Mouse (Mus musculus) heart, adult 18-20 months (tissue): Measurements from ENCODE around the gene Dctn1. TPM values are rescaled to one million over a fixed set of nuclear protein-coding genes. Genes with fewer than 3 reads are reported as not detected.

ENCODE experiments used
- DNase-seq, 2 experiments: peaks; one replicate each; pipeline ENCODE4 v3.0.0; 2021 to 2022; ENCODE audit warnings: mixed read lengths in 1 of 2
- long read RNA-seq, 2 experiments: library from polyadenylated mRNA; stranded (forward); transcript quantifications; one replicate each; pipeline ENCODE4 v2.0.0; 2021
- total RNA-seq, 2 experiments: library from RNA; stranded (reverse); gene quantifications; 2 replicates each; pipeline ENCODE4 v1.2.3; 2021

The Dctn1 gene
- total RNA-seq = 100 to 1,000 TPM; 130 to 133 TPM
- long read RNA-seq, experiment 1, full-length matches to known transcripts = 41 of 276 reads
- long read RNA-seq, experiment 1, partial matches to known transcripts = 99 of 276 reads
- long read RNA-seq, experiment 1, other reads (novel, unspliced or antisense) = 136 of 276 reads
- long read RNA-seq, experiment 2, full-length matches to known transcripts = 14 of 124 reads
- long read RNA-seq, experiment 2, partial matches to known transcripts = 63 of 124 reads
- long read RNA-seq, experiment 2, other reads (novel, unspliced or antisense) = 47 of 124 reads

DNA sequence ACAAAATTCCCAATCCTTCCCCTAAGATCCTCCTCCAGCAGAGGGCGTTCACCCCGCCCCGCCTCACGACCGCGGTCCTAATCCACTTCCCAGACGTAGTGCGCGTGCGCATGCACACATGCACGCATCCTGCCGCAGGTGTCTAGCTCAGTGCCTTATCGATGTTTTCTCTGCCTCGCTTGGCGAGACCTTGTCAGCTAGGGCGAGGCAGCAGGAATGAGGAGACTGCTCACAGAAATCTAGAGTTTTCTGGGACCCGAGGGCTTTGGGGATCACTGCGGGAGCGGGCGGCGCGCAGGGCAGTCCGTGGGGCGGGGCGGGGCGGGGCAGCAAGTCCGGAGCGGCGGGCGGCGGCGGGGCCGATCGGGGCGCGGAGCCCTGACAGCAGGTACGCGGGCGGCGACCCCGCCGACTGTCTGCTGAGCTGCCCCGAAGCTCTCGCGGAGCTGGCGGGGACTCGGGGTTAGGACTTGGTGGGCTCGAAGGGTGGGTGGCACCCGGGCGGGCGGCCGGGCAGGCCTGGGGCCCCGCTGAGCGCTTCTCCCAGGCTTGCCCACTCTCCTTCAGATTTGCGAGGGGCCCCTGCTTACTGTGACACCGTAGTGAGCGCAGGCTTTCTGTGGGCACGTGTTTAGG is at the start of gene Dctn1:
TSS of gene Dctn1 (plus strand) at position 314 of the 636 bp plus-strand sequence.
- DNase-seq = peak; percentile 96 to 98

- DNase-seq = no peak
These were observed 49.2 kb upstream of the Dctn1 start for GRCm38 (mm10) chr6:83116373-83117164.

GRCm38 (mm10) chr6:83117165-83117438 is 48.6 kb upstream of the Dctn1 start:
- DNase-seq = no peak

DNA sequence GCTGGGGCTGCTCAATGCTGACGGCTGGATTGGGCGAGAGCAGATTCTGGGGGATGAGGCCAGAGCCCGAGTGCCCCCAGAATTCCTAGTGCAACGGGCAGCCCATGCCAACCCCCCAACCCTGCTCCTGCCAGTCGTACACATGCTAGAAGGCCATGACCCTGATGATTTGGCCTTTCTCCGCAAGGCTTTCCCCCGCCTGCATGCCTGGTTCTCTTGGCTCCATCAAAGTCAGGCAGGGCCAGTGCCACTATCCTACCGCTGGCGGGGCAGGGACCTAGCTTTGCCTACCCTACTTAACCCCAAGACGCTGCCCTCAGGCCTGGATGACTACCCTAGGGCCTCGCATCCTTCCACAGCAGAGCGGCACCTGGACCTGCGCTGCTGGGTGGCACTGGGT is 48.1 kb upstream of the Dctn1 start:
- DNase-seq = no peak

DNA sequence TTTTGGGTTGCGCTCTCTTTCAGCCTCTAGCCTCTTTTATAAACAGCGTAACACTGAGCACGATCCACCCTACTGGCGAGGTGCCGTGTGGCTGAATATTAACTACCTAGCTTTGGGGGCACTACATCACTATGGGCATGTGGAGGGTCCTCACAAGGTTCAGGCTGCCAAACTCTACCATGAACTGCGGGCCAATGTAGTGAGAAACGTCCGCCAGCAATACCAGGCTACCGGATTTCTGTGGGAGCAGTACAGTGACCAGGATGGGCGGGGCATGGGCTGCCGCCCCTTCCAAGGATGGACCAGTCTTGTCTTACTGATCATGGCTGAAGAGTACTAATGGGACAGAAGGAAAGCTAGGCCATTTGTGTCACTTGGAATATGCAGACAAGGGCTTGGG is 47.4 kb upstream of the Dctn1 start:
- DNase-seq = no peak

- peak in 1 of 2 experiments; percentile 2 for DNase-seq
These were observed 46.6 kb upstream of the Dctn1 start for GRCm38 (mm10) chr6:83118825-83119733.

- no peak for DNase-seq
These were observed 46.0 kb upstream of the Dctn1 start for GRCm38 (mm10) chr6:83119734-83120051.

DNA sequence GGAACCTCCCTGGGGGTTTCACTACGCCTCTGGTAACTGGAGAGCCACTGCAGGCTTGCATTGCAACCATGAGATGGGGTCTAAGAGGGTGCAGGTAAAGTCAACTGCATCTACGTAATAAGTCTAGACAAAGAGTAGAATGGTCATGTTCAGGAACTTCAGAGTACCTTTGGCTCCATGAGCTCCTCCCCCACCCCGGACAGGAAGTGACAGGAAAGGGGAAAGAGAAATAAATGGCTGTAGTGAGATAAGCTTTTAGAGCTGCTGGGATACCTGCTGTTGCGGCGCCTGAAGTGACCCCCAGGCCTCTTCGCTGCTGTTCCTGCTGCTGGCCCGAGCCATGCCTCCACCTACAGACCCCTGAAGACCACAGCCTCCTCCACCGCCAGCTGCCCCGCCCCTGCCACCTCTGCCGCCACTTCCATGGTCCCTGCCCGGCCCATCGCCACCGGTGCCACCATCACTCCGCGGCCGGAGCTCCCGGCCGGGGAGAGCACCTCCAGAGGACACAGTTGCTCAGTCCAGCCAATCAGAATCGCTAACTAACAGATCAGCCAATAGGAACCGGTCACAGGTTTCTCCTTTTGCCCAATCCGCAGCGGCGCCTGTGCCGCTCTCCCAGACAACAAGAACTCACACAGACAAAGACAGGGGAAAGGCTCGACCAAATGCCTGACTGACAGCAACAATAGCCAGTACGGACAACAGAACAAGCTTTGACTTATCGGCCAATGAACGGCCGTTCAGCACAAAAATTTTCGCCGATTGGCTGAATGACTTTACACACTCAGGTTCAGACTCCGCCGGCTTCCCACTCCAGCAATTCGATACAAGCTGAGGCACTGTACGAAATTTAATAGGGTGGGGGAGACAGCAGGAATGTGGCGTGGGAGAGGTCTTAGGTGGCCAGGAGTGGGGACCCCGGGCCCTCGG is 44.5 kb upstream of the Dctn1 start, which contains the start of gene Wbp1:
TSS of gene Wbp1 (minus strand) at position 630 of the 933 bp plus-strand sequence.
- DNase-seq = peak; percentile 96 to 99

GRCm38 (mm10) chr6:83121863-83122710 is 43.6 kb upstream of the Dctn1 start:
- DNase-seq = no peak

- no peak for DNase-seq
These were observed 42.8 kb upstream of the Dctn1 start for GRCm38 (mm10) chr6:83122961-83123360.

DNA sequence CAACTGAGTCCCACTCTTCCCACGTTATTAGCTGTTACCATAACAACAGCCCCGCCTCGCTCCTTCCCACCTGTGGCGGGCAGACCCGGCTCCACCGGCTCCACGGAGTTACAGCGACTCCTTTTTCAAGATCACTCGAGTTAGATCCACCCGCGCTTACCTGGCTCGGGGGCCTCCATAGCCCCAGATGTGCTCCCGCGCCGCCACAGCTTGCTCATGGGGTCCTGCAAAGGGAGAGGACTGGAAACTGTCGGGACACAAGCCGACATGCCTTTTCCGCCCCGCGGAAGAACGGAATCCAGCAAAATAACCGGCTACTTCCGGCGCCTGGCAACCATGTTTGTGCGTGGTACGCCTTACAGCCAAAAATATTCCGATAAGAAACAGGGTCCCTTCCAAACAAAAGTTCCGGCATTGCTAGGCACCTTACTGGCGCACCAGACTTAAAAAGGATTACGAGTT is 40.8 kb upstream of the Dctn1 start:
- peak; percentile 94 to 95 for DNase-seq

- DNase-seq = no peak
These were observed 40.4 kb upstream of the Dctn1 start, which contains the start of gene Ino80b for GRCm38 (mm10) chr6:83125331-83125730. Ino80b (minus strand) TSS chr6:83125431.

- no peak for DNase-seq
These were observed 38.3 kb upstream of the Dctn1 start for GRCm38 (mm10) chr6:83127419-83127818.

DNA sequence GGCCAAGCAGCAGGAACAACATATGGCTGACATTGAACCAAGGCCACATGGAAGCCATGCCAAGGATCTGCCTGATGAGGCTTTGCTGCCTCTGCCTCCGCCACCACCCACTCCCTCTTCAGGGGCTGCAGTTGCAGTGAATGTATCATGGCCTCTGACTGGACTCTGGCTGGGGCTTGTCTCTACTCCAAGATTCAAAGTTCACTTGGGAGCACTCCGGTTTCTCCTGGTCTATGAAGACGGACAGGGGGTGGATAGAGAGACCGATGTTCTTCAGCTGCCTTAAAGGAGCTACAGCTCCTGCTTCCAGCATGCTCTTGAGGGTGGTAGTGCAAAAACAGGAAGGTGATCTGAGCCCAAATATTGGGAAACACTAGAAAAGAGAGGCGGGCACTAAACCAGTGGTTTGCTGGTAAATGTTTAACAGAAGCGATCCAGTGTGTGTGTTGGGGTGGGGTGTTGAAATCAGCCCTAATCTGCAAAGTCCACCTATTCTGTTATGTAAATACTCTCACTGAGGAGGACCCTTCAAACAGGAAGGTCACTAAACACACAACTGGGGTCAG is 34.2 kb upstream of the Dctn1 start:
- DNase-seq = no peak

- no peak for DNase-seq
These were observed 33.4 kb upstream of the Dctn1 start for GRCm38 (mm10) chr6:83132176-83132919.

DNA sequence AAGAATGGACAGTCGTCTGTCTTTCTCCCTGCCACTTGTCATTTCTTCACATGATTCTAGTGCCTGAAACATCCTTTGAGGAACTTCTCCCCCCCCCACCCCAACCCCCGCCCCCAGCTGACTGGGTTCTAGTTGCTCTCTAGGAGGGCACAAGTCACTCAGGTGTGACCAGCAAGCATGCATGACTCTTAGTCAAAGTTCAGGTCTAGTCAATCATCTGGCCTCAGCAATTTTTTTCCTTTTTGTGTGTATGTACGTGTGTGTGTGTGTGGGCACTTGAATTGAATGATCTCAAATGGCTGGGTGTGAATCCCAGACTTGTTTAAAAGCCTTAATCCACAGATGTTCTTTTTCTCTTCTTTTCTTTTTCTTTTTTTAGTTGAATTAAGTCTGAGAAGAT is 31.5 kb upstream of the Dctn1 start:
- no peak for DNase-seq

DNA sequence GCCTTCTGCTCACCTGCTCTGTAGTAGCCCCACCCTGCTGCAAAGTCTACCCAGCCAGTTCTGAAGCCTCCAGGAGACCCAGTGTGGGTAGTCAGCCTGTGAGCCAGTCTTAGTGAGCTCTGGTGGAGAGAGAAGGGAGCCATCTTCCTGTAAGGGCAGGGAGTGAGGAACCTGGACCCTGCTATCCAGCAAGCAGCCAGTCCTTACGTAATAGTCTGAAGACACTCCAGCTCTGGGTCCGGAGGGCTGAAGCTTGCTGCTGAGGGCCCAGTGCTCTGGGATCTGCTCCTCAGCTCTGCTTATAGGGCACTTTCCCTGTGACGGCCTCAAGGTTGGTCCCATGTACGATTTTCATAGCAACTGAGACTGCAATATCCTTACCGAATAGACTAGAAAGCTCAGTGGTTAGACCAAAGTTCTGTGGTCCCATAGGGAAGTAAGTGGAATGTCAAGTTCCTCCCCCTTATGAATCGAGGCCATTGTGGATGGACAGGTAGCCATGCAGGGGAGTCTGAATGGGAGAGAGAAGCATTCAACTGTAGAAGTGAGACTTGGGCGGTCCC is 30.7 kb upstream of the Dctn1 start, which contains the start of gene Rtkn:
TSS of gene Rtkn (plus strand) at position 513 of the 563 bp plus-strand sequence.
- DNase-seq = no peak

DNA sequence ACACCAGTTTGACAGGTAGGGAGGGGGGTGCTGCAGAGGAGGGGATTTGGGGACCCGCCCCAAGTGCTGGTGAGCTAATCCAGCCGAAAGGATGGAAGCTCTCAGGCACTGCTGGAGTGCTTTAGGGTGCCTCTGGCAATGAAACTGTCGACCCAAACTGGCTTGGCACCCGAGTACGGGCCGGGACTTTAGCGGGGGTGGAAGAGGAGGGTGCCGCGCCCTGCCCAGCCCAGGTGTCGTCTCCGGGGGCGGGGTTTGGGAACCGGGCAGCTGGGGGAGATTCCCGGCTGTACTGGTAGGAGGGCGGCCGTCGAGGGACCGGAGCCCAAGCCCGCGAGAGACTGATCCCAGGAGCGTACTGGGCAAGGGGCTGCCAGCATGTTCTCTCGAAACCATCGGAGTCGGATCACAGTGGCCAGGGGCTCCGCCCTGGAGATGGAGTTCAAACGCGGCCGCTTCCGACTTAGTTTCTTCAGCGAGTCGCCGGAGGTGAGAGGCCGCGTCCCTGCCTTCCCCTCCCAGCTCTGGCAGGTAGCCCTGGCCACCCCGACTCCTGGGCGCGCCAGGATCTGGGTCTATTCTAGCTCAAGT is 30.1 kb upstream of the Dctn1 start:
- DNase-seq = peak; percentile 42 to 59
